Mouse (Mus musculus) adrenal gland, adult 18-20 months (tissue): ENCODE measurements around the gene Il12rb1. TPM values are rescaled to one million over a fixed set of nuclear protein-coding genes. Genes with fewer than 3 reads are reported as not detected.

Source experiments
- DNase-seq, 2 experiments: peaks; one replicate each; pipeline ENCODE4 v3.0.0; 2021 to 2022; ENCODE audit warnings: low spot score in 2 of 2
- total RNA-seq, 2 experiments: library from RNA; stranded (reverse); gene quantifications; 1 replicate in 1 of 2; 2 replicates in 1 of 2; pipeline ENCODE4 v1.2.3; 2021

Il12rb1 gene
- total RNA-seq, 2 experiments from 2014 or later = 0.66 to 0.77 TPM

- peak; percentile 85 to 86 for DNase-seq
Measured at GRCm38 (mm10) chr8:70797081-70798070, 10.9 kb upstream of the Il12rb1 start.

GRCm38 (mm10) chr8:70798281-70798680, 10.0 kb upstream of the Il12rb1 start:
- no peak for DNase-seq

- no peak for DNase-seq
Measured at GRCm38 (mm10) chr8:70800648-70801047, 7.6 kb upstream of the Il12rb1 start.

GRCm38 (mm10) chr8:70801156-70801555, 7.1 kb upstream of the Il12rb1 start:
- no peak for DNase-seq

- no peak for DNase-seq
Measured at GRCm38 (mm10) chr8:70801830-70802229, 6.4 kb upstream of the Il12rb1 start.

GRCm38 (mm10) chr8:70802786-70803510, 5.3 kb upstream of the Il12rb1 start:
- DNase-seq = no peak

- DNase-seq = peak in 1 of 2 experiments; percentile 59
Measured at GRCm38 (mm10) chr8:70803761-70804480, 4.3 kb upstream of the Il12rb1 start.

- peak; percentile 78 to 86 for DNase-seq
Measured at GRCm38 (mm10) chr8:70804481-70805206, 3.6 kb upstream of the Il12rb1 start, which contains the start of gene Mast3. TSS of gene Mast3 (minus strand) at chr8:70805054.

GRCm38 (mm10) chr8:70806541-70806940, 1.7 kb upstream of the Il12rb1 start:
- DNase-seq = no peak

- DNase-seq = no peak
Measured at GRCm38 (mm10) chr8:70807304-70807703, 945 bp upstream of the Il12rb1 start.

- DNase-seq = no peak
Measured at GRCm38 (mm10) chr8:70808955-70809701, 879 bp downstream of the Il12rb1 start.

- no peak for DNase-seq
Measured at GRCm38 (mm10) chr8:70810962-70811680, 2.9 kb downstream of the Il12rb1 start.

GRCm38 (mm10) chr8:70812055-70812454, 3.8 kb downstream of the Il12rb1 start:
- no peak for DNase-seq

GRCm38 (mm10) chr8:70812885-70813284, 4.6 kb downstream of the Il12rb1 start:
- no peak for DNase-seq

- no peak for DNase-seq
Measured at GRCm38 (mm10) chr8:70816679-70817078, 8.4 kb downstream of the Il12rb1 start.

GRCm38 (mm10) chr8:70820101-70820935, 12.1 kb downstream of the Il12rb1 start:
- DNase-seq = no peak

- peak; percentile 68 to 83 for DNase-seq
Measured at GRCm38 (mm10) chr8:70821399-70821962, 13.2 kb downstream of the Il12rb1 start.

- DNase-seq = no peak
Measured at GRCm38 (mm10) chr8:70821992-70822391, 13.7 kb downstream of the Il12rb1 start.
